Mouse (Mus musculus) intestine, embryonic 14.5 days (tissue): ENCODE data around the gene Gm29609. TPM values are rescaled to one million over a fixed set of nuclear protein-coding genes. Genes with fewer than 3 reads are reported as not detected.

ENCODE experiments used
- ATAC-seq: fragments of 200-750 bp; cut with Nextera tagmentation; replicated peaks from 2 replicates; pipeline ENCODE4 v1.8.0; 2017; ENCODE audit warnings: low read depth, moderate number of reproducible peaks, moderate TSS enrichment, moderate library complexity; ENCODE audit not compliant: low FRiP score, low TSS enrichment
- DNase-seq: peaks from one replicate; pipeline ENCODE4 v3.0.0-alpha.2; 2018; ENCODE audit warnings: low spot score
- H3K27ac ChIP-seq: fragments of 300-500 bp; sonication (generic); 2 replicates; pipeline ENCODE4 v1.5.1; 2014; ENCODE audit warnings: low read depth, mild to moderate bottlenecking, control low read depth
- H3K27me3 ChIP-seq: fragments of 300-500 bp; sonication (generic); replicated peaks from 2 replicates; pipeline ENCODE4 v1.6.1; 2014; ENCODE audit warnings: low read length, control low read depth; ENCODE audit not compliant: control insufficient read depth, insufficient read depth
- H3K36me3 ChIP-seq: fragments of 300-500 bp; sonication (generic); 2 replicates; pipeline ENCODE4 v1.6.1; 2014; ENCODE audit warnings: low read length, control low read depth; ENCODE audit not compliant: control insufficient read depth, insufficient read depth
- H3K4me1 ChIP-seq: fragments of 300-500 bp; sonication (generic); replicated peaks from 2 replicates; pipeline ENCODE4 v1.6.1; 2014; ENCODE audit warnings: low read length, control low read depth, mixed read lengths; ENCODE audit not compliant: control insufficient read depth, insufficient read depth
- H3K4me2 ChIP-seq: fragments of 300-500 bp; sonication (generic); 2 replicates; pipeline ENCODE4 v1.6.1; 2014; ENCODE audit warnings: low read length
- H3K4me3 ChIP-seq: fragments of 300-500 bp; sonication (generic); 2 replicates; pipeline ENCODE4 v1.5.1; 2014; ENCODE audit warnings: low read depth, low read length, control low read depth, mixed read lengths
- H3K9ac ChIP-seq: fragments of 300-500 bp; sonication (generic); 2 replicates; pipeline ENCODE4 v1.6.1; 2014; ENCODE audit warnings: mild to moderate bottlenecking, low read length
- H3K9me3 ChIP-seq: fragments of 300-500 bp; sonication (generic); 2 replicates; pipeline ENCODE4 v1.6.1; 2016; ENCODE audit warnings: low read length, control low read depth; ENCODE audit not compliant: control insufficient read depth
- whole genome bisulfite sequencing: fragments of 180-500 bp; shearing (Covaris S2); extraction: QIAGEN DNeasy Blood & Tissue Kit; methylation state at CpG from one replicate; pipeline ENCODE4 v1.1.7; 2014; 5-methylcytosine and 5-hydroxymethylcytosine counted together
- polyA plus RNA-seq: library from polyadenylated mRNA; unstranded; fragments of >200 nt; fragmentation: Nextera tagmentation; extraction: Ambion mirVana; gene quantifications from 2 replicates; pipeline ENCODE4 v1.2.1, GENCODE M21; 2014

Gene Gm29609
- polyA plus RNA-seq, 1 experiment from 2014 or later = 1.3 TPM

GRCm38 (mm10) chr5:31200327-31200768 lies 20.6 kb upstream of the Gm29609 start:
- 91% methylated on average over 27 of the region's 27 CpGs for WGBS
- Histone ChIP-seq H3K4me1 (peaks cover 14% of the 10 kb centered on the region), H3K9me3 (peaks cover 4% of the 10 kb centered on the region), H3K27ac (no peak overlapping the region), H3K9ac (no peak overlapping the region; the same call in 1 of the 2 replicates), H3K4me3 (no peak overlapping the region), H3K4me2 (no peak overlapping the region), H3K27me3 (no peaks in the 10 kb centered on the region), H3K36me3 (peaks cover 80% of the 10 kb centered on the region)
- DNase-seq = peak; percentile 53
- ATAC-seq = no peak

GRCm38 (mm10) chr5:31199893-31200292 lies 20.2 kb upstream of the Gm29609 start:
- no peak for ATAC-seq
- H3K4me3 ChIP-seq = no peak overlapping the region

GRCm38 (mm10) chr5:31199321-31199892 lies 19.7 kb upstream of the Gm29609 start:
- no peak overlapping the region for H3K9ac ChIP-seq
- peaks cover 79% of the 10 kb centered on the region for H3K36me3 ChIP-seq
- WGBS = 91% methylated on average over 19 of the region's 19 CpGs
- peak; percentile 49 for DNase-seq
- H3K4me1 ChIP-seq = peaks cover 17% of the 10 kb centered on the region
- H3K27me3 ChIP-seq = no peaks in the 10 kb centered on the region
- H3K4me3 ChIP-seq = no peak overlapping the region
- peaks cover 4% of the 10 kb centered on the region for H3K9me3 ChIP-seq
- no peak overlapping the region for H3K27ac ChIP-seq
- H3K4me2 ChIP-seq = no peak overlapping the region
- no peak for ATAC-seq

More at GRCm38 (mm10) chr5:31199893-31200292, 20.2 kb upstream of the Gm29609 start:
- WGBS = 89% methylated on average over 9 of the region's 9 CpGs
- Histone ChIP-seq H3K4me2 (no peak overlapping the region), H3K9ac (no peak overlapping the region), H3K4me1 (peaks cover 14% of the 10 kb centered on the region), H3K27me3 (no peaks in the 10 kb centered on the region), H3K9me3 (peaks cover 4% of the 10 kb centered on the region), H3K27ac (no peak overlapping the region), H3K36me3 (peaks cover 80% of the 10 kb centered on the region)
- peak; percentile 52 for DNase-seq

- WGBS = 85% methylated on average over 5 of the region's 5 CpGs
- H3K9ac ChIP-seq = no peak overlapping the region
Observed at GRCm38 (mm10) chr5:31198616-31199320, 19.1 kb upstream of the Gm29609 start.

GRCm38 (mm10) chr5:31198170-31198569 lies 18.5 kb upstream of the Gm29609 start:
- peaks cover 4% of the 10 kb centered on the region for H3K9me3 ChIP-seq
- no peak overlapping the region for H3K4me3 ChIP-seq
- no peak for DNase-seq
- no peak for ATAC-seq
- peaks cover 67% of the 10 kb centered on the region for H3K36me3 ChIP-seq
- H3K9ac ChIP-seq = no peak overlapping the region
- no peak overlapping the region for H3K4me2 ChIP-seq
- no peak overlapping the region for H3K27ac ChIP-seq
- peaks cover 22% of the 10 kb centered on the region for H3K4me1 ChIP-seq
- H3K27me3 ChIP-seq = no peaks in the 10 kb centered on the region
- WGBS = 79% methylated on average over 9 of the region's 9 CpGs

More at GRCm38 (mm10) chr5:31198616-31199320, 19.1 kb upstream of the Gm29609 start:
- peak; percentile 52 for DNase-seq
- H3K36me3 ChIP-seq = peaks cover 73% of the 10 kb centered on the region
- ATAC-seq = no peak
- H3K4me3 ChIP-seq = no peak overlapping the region
- H3K27me3 ChIP-seq = no peaks in the 10 kb centered on the region
- H3K9me3 ChIP-seq = peaks cover 4% of the 10 kb centered on the region
- peaks cover 22% of the 10 kb centered on the region for H3K4me1 ChIP-seq
- no peak overlapping the region for H3K4me2 ChIP-seq
- H3K27ac ChIP-seq = no peak overlapping the region

- Histone ChIP-seq H3K36me3 (peaks cover 63% of the 10 kb centered on the region), H3K27me3 (no peaks in the 10 kb centered on the region), H3K4me3 (no peak overlapping the region), H3K27ac (no peak overlapping the region), H3K9me3 (peaks cover 4% of the 10 kb centered on the region), H3K4me1 (peaks cover 19% of the 10 kb centered on the region), H3K4me2 (no peak overlapping the region), H3K9ac (no peak overlapping the region)
- DNase-seq (peak; percentile 48), ATAC-seq (no peak)
- 94% methylated on average over 12 of the region's 12 CpGs for WGBS
Observed at GRCm38 (mm10) chr5:31197072-31197471, 17.4 kb upstream of the Gm29609 start.

GRCm38 (mm10) chr5:31196207-31196606 lies 16.5 kb upstream of the Gm29609 start:
- H3K4me1 ChIP-seq = peaks cover 24% of the 10 kb centered on the region
- no peak overlapping the region for H3K27ac ChIP-seq
- no peaks in the 10 kb centered on the region for H3K27me3 ChIP-seq
- peaks cover 4% of the 10 kb centered on the region for H3K9me3 ChIP-seq
- DNase-seq (peak; percentile 41), ATAC-seq (no peak)
- 93% methylated on average over 10 of the region's 10 CpGs for WGBS
- peaks cover 63% of the 10 kb centered on the region for H3K36me3 ChIP-seq
- H3K4me2 ChIP-seq = no peak overlapping the region
- H3K9ac ChIP-seq = no peak overlapping the region
- H3K4me3 ChIP-seq = no peak overlapping the region

GRCm38 (mm10) chr5:31195671-31196070 lies 16.0 kb upstream of the Gm29609 start:
- Histone ChIP-seq H3K9ac (no peak overlapping the region), H3K4me1 (peaks cover 19% of the 10 kb centered on the region), H3K27ac (no peak overlapping the region), H3K9me3 (peaks cover 4% of the 10 kb centered on the region), H3K4me2 (no peak overlapping the region), H3K27me3 (no peaks in the 10 kb centered on the region), H3K4me3 (no peak overlapping the region), H3K36me3 (peaks cover 67% of the 10 kb centered on the region)
- ATAC-seq = no peak
- 90% methylated on average over 4 of the region's 4 CpGs for whole genome bisulfite sequencing
- peak; percentile 35 for DNase-seq
